Mouse (Mus musculus): ENCODE results near the gene Sidt1.

The Sidt1 gene

GRCm38 (mm10) chr16:44249985-44250384, 83.0 kb downstream of the Sidt1 start:
- DNase-seq (ENCODE audit: low spot score): no peak

GRCm38 (mm10) chr16:44243323-44243722, 89.7 kb downstream of the Sidt1 start:
- DNase-seq (ENCODE audit: low spot score): no peak

GRCm38 (mm10) chr16:44242633-44243032, 90.4 kb downstream of the Sidt1 start:
- DNase-seq (ENCODE audit: low spot score): peak; percentile 44

GRCm38 (mm10) chr16:44240406-44240805, 92.6 kb downstream of the Sidt1 start:
- no peak for DNase-seq (ENCODE audit: low spot score)

- no peak for DNase-seq (ENCODE audit: low spot score)
Measured at GRCm38 (mm10) chr16:44238835-44239263, 94.1 kb downstream of the Sidt1 start.

GRCm38 (mm10) chr16:44237836-44238235, 95.2 kb downstream of the Sidt1 start:
- DNase-seq (ENCODE audit: low spot score): no peak

- DNase-seq (ENCODE audit: low spot score): no peak
Measured at GRCm38 (mm10) chr16:44233019-44233418, 100.0 kb downstream of the Sidt1 start.

GRCm38 (mm10) chr16:44226706-44227291, 106.2 kb downstream of the Sidt1 start:
- no peak for DNase-seq (ENCODE audit: low spot score)

- DNase-seq (ENCODE audit: low spot score): no peak
Measured at GRCm38 (mm10) chr16:44221463-44221862, 111.5 kb downstream of the Sidt1 start.

GRCm38 (mm10) chr16:44216417-44216816, 116.6 kb downstream of the Sidt1 start:
- no peak for DNase-seq (ENCODE audit: low spot score)

GRCm38 (mm10) chr16:44215513-44215912, 117.5 kb downstream of the Sidt1 start:
- no peak for DNase-seq (ENCODE audit: low spot score)

- no peak for DNase-seq (ENCODE audit: low spot score)
Measured at GRCm38 (mm10) chr16:44212703-44213102, 120.3 kb downstream of the Sidt1 start.

GRCm38 (mm10) chr16:44211054-44211414, 122.0 kb downstream of the Sidt1 start:
- DNase-seq (ENCODE audit: low spot score): no peak

GRCm38 (mm10) chr16:44210156-44211053, 122.6 kb downstream of the Sidt1 start:
- DNase-seq (ENCODE audit: low spot score): no peak

- no peak for DNase-seq (ENCODE audit: low spot score)
Measured at GRCm38 (mm10) chr16:44205973-44206372, 127.0 kb downstream of the Sidt1 start.

- peak; percentile 9 for DNase-seq (ENCODE audit: low spot score)
Measured at GRCm38 (mm10) chr16:44204331-44204730, 128.7 kb downstream of the Sidt1 start.

- DNase-seq (ENCODE audit: low spot score): no peak
Measured at GRCm38 (mm10) chr16:44200146-44200545, 132.8 kb downstream of the Sidt1 start.

- DNase-seq (ENCODE audit: low spot score): no peak
Measured at GRCm38 (mm10) chr16:44199066-44199703, 133.8 kb downstream of the Sidt1 start.

- no peak for DNase-seq (ENCODE audit: low spot score)
Measured at GRCm38 (mm10) chr16:44190968-44191367, 142.0 kb downstream of the Sidt1 start.
